In genomic region chr3:94582944-94583343, GRCm38 (mm10) we compare ENCODE assay signal across 9 mouse cellular contexts. TPM values are rescaled to one million over a fixed set of nuclear protein-coding genes. Genes with fewer than 3 reads are reported as not detected.
A peak's percentile ranks its signal among the peaks of the same experiment; 100 is the strongest.
DNase-seq lines count a peak whose midpoint lies in the region; ATAC-seq lines count a peak whose summit lies in the region.
"Had no signal": no experiment of that assay in that cellular context is flagged by ENCODE, and none has a peak within 500 bp of the region (broad histone marks: within the 10 kb centered on the region; RNA-seq: fewer than 3 reads in every experiment).

No protein-coding gene starts in this region.

- no peak overlapping the region for H3K4me2 ChIP-seq in forebrain, embryonic 14.5 days (ENCODE audit: low read length)
- peak overlapping the region; percentile 75; the same call in 1 of the 2 replicates for H3K4me2 ChIP-seq in lung, embryonic 15.5 days
- H3K4me2 ChIP-seq in limb, embryonic 15.5 days = peak overlapping the region; percentile 75; the same call in 1 of the 2 replicates
- no peak overlapping the region for H3K4me2 ChIP-seq in stomach, embryonic 15.5 days

- ATAC-seq in forebrain, embryonic 14.5 days = no peak
- no peak for ATAC-seq in lung, embryonic 15.5 days (ENCODE audit: borderline replicate concordance, extremely low read depth, low FRiP score, low TSS enrichment)
- no peak for ATAC-seq in limb, embryonic 15.5 days (ENCODE audit: insufficient number of reproducible peaks, low FRiP score, low TSS enrichment, low read depth)
- no peak for ATAC-seq in stomach, embryonic 15.5 days (ENCODE audit: insufficient read depth, low FRiP score, low read depth)

- 77% methylated on average over 7 of the region's 7 CpGs for WGBS in forebrain, embryonic 10.5 days
- 72% methylated on average over 7 of the region's 7 CpGs for WGBS in forebrain, embryonic 14.5 days
- WGBS in lung, embryonic 15.5 days = 67% methylated on average over 7 of the region's 7 CpGs
- WGBS in limb, embryonic 15.5 days = 68% methylated on average over 7 of the region's 7 CpGs
- WGBS in stomach, embryonic 15.5 days = 71% methylated on average over 7 of the region's 7 CpGs

- H3K9me3 ChIP-seq in forebrain, embryonic 10.5 days = no peaks in the 10 kb centered on the region
- H3K9me3 ChIP-seq in forebrain, embryonic 14.5 days (replicated peaks; ENCODE audit: control insufficient read depth, low read length) = no peaks in the 10 kb centered on the region
- no peaks in the 10 kb centered on the region for H3K9me3 ChIP-seq in lung, embryonic 15.5 days
- H3K9me3 ChIP-seq in limb, embryonic 15.5 days = no peaks in the 10 kb centered on the region
- no peaks in the 10 kb centered on the region for H3K9me3 ChIP-seq in stomach, embryonic 15.5 days

- no peak for DNase-seq in forebrain, embryonic 10.5 days (ENCODE audit: extremely low spot score, low spot score)
- no peak for DNase-seq in forebrain, embryonic 14.5 days (ENCODE audit: low spot score)
- no peak for DNase-seq in lung, postnatal 10 days
- no peak for DNase-seq in gastrocnemius, postnatal 14 days
- no peak for DNase-seq in yolk sac, embryonic 10.5 days (ENCODE audit: low spot score)

- intact Hi-C loops in gastrocnemius, postnatal 14 days (cut with DNase I; ENCODE audit: low total_unique reads) = no loop called here

- H3K36me3 ChIP-seq in forebrain, embryonic 10.5 days (replicated peaks) = no peaks in the 10 kb centered on the region
- no peaks in the 10 kb centered on the region for H3K36me3 ChIP-seq in forebrain, embryonic 14.5 days (ENCODE audit: control insufficient read depth, insufficient read depth, low read length)
- H3K36me3 ChIP-seq in lung, embryonic 15.5 days = no peaks in the 10 kb centered on the region
- no peaks in the 10 kb centered on the region for H3K36me3 ChIP-seq in limb, embryonic 15.5 days
- H3K36me3 ChIP-seq in stomach, embryonic 15.5 days = no peaks in the 10 kb centered on the region

- peak overlapping the region; percentile 94 for H3K4me3 ChIP-seq in forebrain, embryonic 10.5 days
- no peak overlapping the region for H3K4me3 ChIP-seq in forebrain, embryonic 14.5 days (ENCODE audit: low read depth, low read length)
- peak overlapping the region; percentile 83 for H3K4me3 ChIP-seq in lung, embryonic 15.5 days
- H3K4me3 ChIP-seq in limb, embryonic 15.5 days = peak overlapping the region; percentile 78
- peak overlapping the region; percentile 95 for H3K4me3 ChIP-seq in stomach, embryonic 15.5 days (replicated peaks)

- H3K4me1 ChIP-seq in forebrain, embryonic 10.5 days = peaks cover 32% of the 10 kb centered on the region
- peaks cover 4% of the 10 kb centered on the region; the same call in 1 of the 2 replicates for H3K4me1 ChIP-seq in forebrain, embryonic 14.5 days (ENCODE audit: control insufficient read depth, insufficient read depth, low read length)
- H3K4me1 ChIP-seq in lung, embryonic 15.5 days = peaks cover 23% of the 10 kb centered on the region
- peaks cover 18% of the 10 kb centered on the region for H3K4me1 ChIP-seq in limb, embryonic 15.5 days
- peaks cover 10% of the 10 kb centered on the region; the same call in 1 of the 2 replicates for H3K4me1 ChIP-seq in stomach, embryonic 15.5 days

- H3K27ac ChIP-seq in forebrain, embryonic 10.5 days = peak overlapping the region; percentile 96
- H3K27ac ChIP-seq in forebrain, embryonic 14.5 days (ENCODE audit: low read depth, low read length) = no peak overlapping the region
- no peak overlapping the region for H3K27ac ChIP-seq in lung, embryonic 15.5 days
- no peak overlapping the region for H3K27ac ChIP-seq in limb, embryonic 15.5 days
- no peak overlapping the region for H3K27ac ChIP-seq in stomach, embryonic 15.5 days

- H3K27me3 ChIP-seq in forebrain, embryonic 10.5 days (ENCODE audit: poor library complexity, severe bottlenecking) = no peaks in the 10 kb centered on the region
- H3K27me3 ChIP-seq in forebrain, embryonic 14.5 days (replicated peaks; ENCODE audit: control insufficient read depth, insufficient read depth, low read length) = no peaks in the 10 kb centered on the region
- no peaks in the 10 kb centered on the region for H3K27me3 ChIP-seq in lung, embryonic 15.5 days
- H3K27me3 ChIP-seq in limb, embryonic 15.5 days = no peaks in the 10 kb centered on the region
- no peaks in the 10 kb centered on the region for H3K27me3 ChIP-seq in stomach, embryonic 15.5 days (replicated peaks)

- no peak overlapping the region for H3K9ac ChIP-seq in forebrain, embryonic 14.5 days (ENCODE audit: low read length)
- no peak overlapping the region for H3K9ac ChIP-seq in lung, embryonic 15.5 days
- no peak overlapping the region for H3K9ac ChIP-seq in limb, embryonic 15.5 days
- no peak overlapping the region for H3K9ac ChIP-seq in stomach, embryonic 15.5 days

RNA-seq across cellular contexts. Expression of gene Snx27, which starts 0.4 kb away (rescaled TPM):
- polyA plus RNA-seq in forebrain, embryonic 10.5 days (2016; fragmentation: Nextera tagmentation; extraction: Ambion mirVana) = 41.2 and 46.5 TPM in 2 replicates
- 42.8 and 45.3 TPM in 2 replicates for polyA plus RNA-seq in forebrain, embryonic 14.5 days (2014; fragmentation: Nextera tagmentation; extraction: Ambion mirVana)
- polyA plus RNA-seq in lung, embryonic 15.5 days (2015; fragmentation: Nextera tagmentation; extraction: Ambion mirVana) = 46.5 and 48.5 TPM in 2 replicates
- polyA plus RNA-seq in limb, embryonic 15.5 days (2015; fragmentation: Nextera tagmentation; extraction: Ambion mirVana) = 43.4 and 45.7 TPM in 2 replicates
- 37.4 and 41.6 TPM in 2 replicates for polyA plus RNA-seq in stomach, embryonic 15.5 days (2015; fragmentation: Nextera tagmentation; extraction: Ambion mirVana)
- 10 to 100 TPM; 23.8 to 25.1 TPM for total RNA-seq in gastrocnemius, postnatal 14 days (2021)

RNA-seq across cellular contexts. Expression of gene Gm10972, which starts 60.0 kb away (rescaled TPM):
- polyA plus RNA-seq in forebrain, embryonic 10.5 days (2016; fragmentation: Nextera tagmentation; extraction: Ambion mirVana) = not detected in 2 replicates
- not detected in 2 replicates for polyA plus RNA-seq in forebrain, embryonic 14.5 days (2014; fragmentation: Nextera tagmentation; extraction: Ambion mirVana)
- not detected in 2 replicates for polyA plus RNA-seq in lung, embryonic 15.5 days (2015; fragmentation: Nextera tagmentation; extraction: Ambion mirVana)
- polyA plus RNA-seq in limb, embryonic 15.5 days (2015; fragmentation: Nextera tagmentation; extraction: Ambion mirVana) = not detected in 2 replicates
- not detected in 2 replicates for polyA plus RNA-seq in stomach, embryonic 15.5 days (2015; fragmentation: Nextera tagmentation; extraction: Ambion mirVana)
- total RNA-seq in gastrocnemius, postnatal 14 days (2021) = not detected
- polyA plus RNA-seq: kidney, embryonic 14.5 days had no signal

Comparison
In these comparisons a context has a peak if more than half of its experiments do, and no peak if none do; other contexts are left out.
1. H3K4me2 ChIP-seq: peak in lung, embryonic 15.5 days (single experiment) and limb, embryonic 15.5 days (single experiment); none in forebrain, embryonic 14.5 days (single experiment) and stomach, embryonic 15.5 days (single experiment).